Mouse (Mus musculus): ENCODE data around the gene Gstt3.
"Not testable (repeated sequence)": the region's sequence is repeated elsewhere in the genome, so short reads cannot be mapped to it uniquely, and the experiment has no call there.

Gene Gstt3

GRCm38 (mm10) chr10:75779206-75780174 lies 1.7 kb downstream of the Gstt3 start:
- DNase-seq (ENCODE audit: inconsistent ontology term): no peak

DNA sequence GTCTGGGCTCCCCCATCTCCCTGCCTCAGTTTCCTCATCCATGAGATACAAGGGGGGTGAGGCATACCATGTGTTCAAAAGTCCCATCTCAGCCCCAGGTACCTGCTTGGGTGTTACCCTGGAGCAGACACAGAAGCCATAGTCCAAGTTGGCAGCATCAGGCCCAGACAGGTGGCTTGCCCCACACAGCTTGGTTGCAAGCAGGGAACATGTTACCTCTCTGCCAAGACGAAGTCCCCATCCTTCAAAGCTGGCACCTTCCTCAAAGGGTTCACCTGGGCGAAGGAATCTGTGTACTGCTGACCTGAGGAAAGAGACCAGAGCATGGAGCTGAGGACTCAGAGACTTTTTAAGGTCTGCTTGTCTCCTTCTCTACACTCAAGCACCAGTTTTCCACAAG lies 3.3 kb downstream of the Gstt3 start:
- no peak for DNase-seq (ENCODE audit: inconsistent ontology term)

DNA sequence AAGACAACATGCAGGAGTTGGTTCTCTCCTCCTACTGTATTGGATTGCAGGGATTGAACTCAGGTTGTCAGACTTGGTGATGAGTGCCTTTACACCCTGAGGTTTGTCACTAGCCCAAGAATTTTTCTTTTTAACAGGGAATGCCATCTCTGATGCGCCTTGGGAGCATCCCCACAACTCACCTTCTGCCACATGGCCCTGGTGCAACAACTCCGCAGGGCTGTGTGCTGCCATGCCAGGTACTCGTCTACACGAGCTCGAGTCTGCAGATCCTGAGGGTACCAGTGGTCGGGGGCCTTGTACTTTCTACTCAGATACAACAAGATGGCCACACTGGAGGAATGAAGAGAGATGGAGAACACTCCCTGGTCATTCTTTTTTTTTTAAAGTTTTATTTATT lies 4.7 kb downstream of the Gstt3 start:
- DNase-seq (ENCODE audit: inconsistent ontology term): no peak

DNA sequence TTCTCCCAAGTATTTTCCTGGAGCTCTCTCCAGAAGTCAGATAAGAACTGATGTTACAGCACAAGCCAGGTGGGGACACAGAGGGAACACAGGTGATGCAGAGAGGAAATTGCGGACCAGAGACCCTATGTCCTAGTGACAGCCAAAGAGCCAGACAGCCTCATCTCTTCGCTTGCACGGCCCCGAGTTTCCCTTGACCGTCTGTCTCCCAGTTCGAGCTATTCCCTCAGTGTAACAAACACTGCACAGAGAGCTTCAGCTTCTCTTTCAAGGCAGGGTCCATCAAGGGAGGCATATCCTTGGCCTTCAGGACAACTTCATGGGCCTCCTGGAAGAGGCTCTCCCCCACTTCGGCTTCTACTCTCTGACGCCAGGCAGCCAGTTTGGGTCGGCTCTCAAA lies 6.6 kb downstream of the Gstt3 start:
- DNase-seq (ENCODE audit: inconsistent ontology term): no peak

GRCm38 (mm10) chr10:75774102-75774501 lies 7.1 kb downstream of the Gstt3 start:
- no peak for DNase-seq (ENCODE audit: inconsistent ontology term)

- peak; percentile 94 for DNase-seq (ENCODE audit: inconsistent ontology term)
Measured at GRCm38 (mm10) chr10:75772795-75773664, 8.2 kb downstream of the Gstt3 start, which contains the start of gene Ddt. Gene Ddt, minus strand, starts transcription at chr10:75773414.

DNA sequence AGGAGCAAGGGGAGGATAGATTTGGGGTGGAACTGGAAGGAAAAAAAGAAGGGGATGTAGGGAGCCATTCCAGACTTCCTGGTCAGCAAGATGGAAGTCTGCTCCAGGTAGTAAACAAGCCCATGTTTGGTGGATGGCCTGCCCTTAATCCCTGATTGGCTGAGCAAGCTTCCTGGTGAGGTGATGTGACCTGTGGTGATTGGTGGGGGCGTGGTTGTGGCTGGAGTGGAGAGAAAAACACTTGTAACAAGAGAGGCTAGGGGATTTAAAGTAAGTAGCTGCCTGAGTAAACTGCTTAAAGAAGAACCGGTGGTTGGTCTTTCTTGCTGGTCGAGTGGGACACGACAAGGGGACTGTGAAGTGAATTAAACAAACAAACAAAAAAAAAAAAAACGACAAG lies 13.5 kb downstream of the Gstt3 start:
- not testable (repeated sequence) for DNase-seq (ENCODE audit: inconsistent ontology term)

DNA sequence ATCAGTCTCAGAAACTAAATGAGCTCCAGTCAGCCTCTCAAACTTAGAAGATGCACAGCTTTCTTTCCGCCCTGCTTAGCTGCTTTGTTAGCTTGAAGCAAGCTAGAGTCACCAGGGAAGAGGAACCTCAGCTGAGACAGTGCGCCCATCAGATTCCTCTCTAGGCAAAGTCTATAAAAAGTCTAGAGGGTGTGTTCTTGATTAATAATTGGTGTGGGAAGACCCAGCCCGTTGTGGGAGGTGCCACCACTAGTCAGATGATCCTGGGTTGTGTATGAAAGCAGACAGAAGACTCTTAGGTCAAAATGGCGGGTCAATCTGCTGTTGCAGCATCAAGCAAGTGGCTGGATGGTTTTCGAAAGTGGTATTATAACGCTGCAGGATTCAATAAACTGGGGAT lies 14.4 kb downstream of the Gstt3 start:
- no peak for DNase-seq (ENCODE audit: inconsistent ontology term)

DNA sequence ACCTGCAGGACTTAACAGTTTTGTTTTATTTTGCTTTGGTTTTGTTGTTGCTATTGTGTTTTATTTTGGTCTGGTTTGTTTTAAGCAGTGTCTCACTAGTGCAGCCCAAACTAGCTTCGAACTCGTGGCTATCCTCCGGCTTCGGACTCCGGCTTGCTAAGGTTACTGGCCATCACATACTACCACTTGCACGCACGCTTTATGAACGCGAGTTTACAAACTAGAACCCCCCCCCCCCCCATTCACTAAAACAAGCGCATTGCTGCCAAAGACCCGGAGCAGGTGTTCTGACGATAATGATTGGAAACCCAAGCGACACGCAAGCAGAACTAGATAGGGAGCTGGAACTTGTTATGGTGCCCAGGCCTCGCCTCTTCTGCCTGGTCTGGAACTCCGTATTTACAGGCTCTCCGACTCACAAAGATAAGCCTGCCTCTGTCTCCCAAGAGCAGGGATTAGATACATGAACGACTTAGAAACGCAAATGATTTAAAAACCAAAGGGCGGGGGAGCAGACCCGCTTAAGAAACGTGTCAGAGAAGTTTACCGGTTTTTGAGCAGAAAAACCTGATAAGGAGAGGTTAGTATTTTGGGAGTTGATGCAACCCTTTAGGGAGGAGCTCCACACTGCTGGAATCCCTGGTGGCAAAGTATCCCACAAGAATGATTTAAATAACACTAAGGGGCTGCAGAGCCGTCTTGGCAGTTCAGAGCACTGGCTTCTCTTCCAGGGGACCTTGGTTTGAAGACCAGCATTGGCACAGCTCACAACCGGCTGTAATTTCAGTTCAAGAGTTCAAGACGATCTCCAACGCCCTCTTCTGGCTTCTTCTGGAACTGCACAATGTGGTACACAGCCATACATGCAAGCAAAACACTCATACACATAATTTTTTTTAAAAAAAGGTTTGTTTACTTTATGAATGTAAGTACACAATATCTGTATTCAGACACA lies 16.4 kb downstream of the Gstt3 start:
- DNase-seq (ENCODE audit: inconsistent ontology term): peak; percentile 68

- DNase-seq (ENCODE audit: inconsistent ontology term): peak; percentile 97
Measured at GRCm38 (mm10) chr10:75763682-75764518, 17.3 kb downstream of the Gstt3 start, which contains the start of gene Cabin1. Gene Cabin1, minus strand, starts transcription at chr10:75764341.

- DNase-seq (ENCODE audit: inconsistent ontology term): no peak
Measured at GRCm38 (mm10) chr10:75762413-75762812, 18.8 kb downstream of the Gstt3 start.

GRCm38 (mm10) chr10:75760311-75760710 lies 20.9 kb downstream of the Gstt3 start:
- no peak for DNase-seq (ENCODE audit: inconsistent ontology term)

- no peak for DNase-seq (ENCODE audit: inconsistent ontology term)
Measured at GRCm38 (mm10) chr10:75756719-75757118, 24.5 kb downstream of the Gstt3 start.

- DNase-seq (ENCODE audit: inconsistent ontology term): peak; percentile 43
Measured at GRCm38 (mm10) chr10:75744017-75744416, 37.2 kb downstream of the Gstt3 start.

GRCm38 (mm10) chr10:75743369-75743768 lies 37.8 kb downstream of the Gstt3 start:
- no peak for DNase-seq (ENCODE audit: inconsistent ontology term)

GRCm38 (mm10) chr10:75740866-75741265 lies 40.3 kb downstream of the Gstt3 start:
- DNase-seq (ENCODE audit: inconsistent ontology term): no peak

DNA sequence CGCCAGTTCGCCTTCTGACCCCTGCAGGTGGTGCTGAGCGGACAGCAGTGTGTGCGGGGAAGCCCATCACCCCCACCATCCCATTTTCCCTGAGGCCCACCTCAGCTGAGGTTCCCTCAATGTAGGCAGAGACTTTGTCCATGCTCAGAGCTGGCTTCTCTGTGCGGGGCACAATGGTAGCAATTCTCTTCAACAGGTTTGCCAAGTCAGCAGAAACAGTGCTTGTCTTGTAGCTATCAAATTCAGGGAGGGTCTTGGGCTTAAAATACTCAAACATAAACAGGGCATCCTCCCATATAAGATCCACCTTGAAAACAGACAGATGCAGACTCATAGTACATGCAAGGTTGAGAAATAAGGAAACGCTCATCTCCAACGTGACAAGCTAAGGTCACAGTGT lies 55.8 kb downstream of the Gstt3 start:
- DNase-seq (ENCODE audit: inconsistent ontology term): no peak

Measured in Muller cell, postnatal 12 days (primary cell).